Mouse (Mus musculus): ENCODE results near the gene Fat3. TPM values are rescaled to one million over a fixed set of nuclear protein-coding genes. Genes with fewer than 3 reads are reported as not detected.

Fat3 gene
- polyA plus RNA-seq, 1 experiment from 2014 or later: 0.44 TPM

DNA sequence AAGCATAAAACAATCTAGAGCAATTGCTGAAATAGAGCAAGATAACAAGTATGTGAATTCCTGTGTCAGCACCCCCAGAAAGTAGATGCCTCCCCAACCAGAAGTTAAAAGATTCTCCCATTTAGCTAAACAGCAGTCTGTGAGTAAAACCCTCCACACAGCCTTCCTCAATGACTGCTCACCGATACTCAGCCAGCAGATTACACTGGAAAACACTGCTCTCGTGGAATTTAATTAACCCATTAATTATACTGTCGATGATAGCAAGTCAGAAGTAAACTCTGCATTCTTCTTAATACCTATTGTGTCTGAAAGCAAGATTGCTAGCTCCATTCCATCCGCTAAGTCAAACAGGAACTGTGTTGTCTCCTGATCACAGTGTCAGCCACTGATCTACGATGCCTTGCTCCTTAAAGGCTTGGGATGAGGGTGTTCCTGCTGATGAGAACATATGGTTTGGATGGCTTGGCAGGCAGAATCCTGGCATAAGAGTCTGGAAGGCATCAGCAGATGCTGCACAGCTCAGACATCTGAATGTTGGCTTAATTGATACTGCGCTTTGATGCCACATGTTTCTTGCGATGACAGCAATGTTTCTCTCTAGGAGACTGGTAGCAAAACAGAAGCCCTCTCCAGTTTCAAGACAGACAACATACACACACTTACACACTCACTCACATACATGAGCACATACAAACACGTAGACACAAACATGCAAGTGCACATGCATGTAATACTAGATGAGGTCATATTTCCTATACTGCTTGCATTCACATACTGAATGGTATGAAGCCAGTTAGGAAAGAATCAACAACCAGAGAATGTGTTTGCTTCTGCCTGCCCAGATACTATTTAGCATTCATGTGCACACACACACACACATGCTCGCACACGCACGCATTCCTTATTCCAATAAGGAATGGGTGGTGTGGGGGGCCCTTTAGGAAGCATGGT is 155.9 kb downstream of the Fat3 start:
- no peak for ATAC-seq (ENCODE audit: borderline replicate concordance, extremely low read depth, low FRiP score, low TSS enrichment)
- whole genome bisulfite sequencing: 68% methylated on average over 11 of the region's 11 CpGs
- no peak overlapping the region for H3K4me2 ChIP-seq

DNA sequence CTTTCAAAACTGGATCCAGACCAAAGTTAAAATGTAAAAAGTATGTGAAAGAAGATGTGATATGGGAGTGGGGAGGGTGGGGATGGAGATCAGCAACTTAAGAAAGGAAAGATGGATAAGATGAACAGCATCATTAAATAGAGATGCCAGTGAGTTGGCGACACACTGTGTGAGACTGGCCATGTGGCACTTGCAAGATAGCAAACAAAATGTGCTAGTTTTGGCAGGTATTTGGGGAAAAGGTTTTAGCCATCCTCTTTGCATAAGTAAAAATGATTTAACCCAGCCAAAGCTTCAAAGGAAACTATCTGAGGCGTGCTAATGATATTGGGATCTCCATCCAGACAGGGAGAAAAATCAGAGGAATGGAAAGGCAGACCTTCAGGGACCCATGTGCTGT is 157.9 kb downstream of the Fat3 start:
- H3K4me2 ChIP-seq: no peak overlapping the region
- 70% methylated on average over 2 of the region's 2 CpGs for WGBS
- no peaks in the 10 kb centered on the region for H3K36me3 ChIP-seq
- H3K27ac ChIP-seq: no peak overlapping the region
- H3K4me3 ChIP-seq: no peak overlapping the region
- H3K27me3 ChIP-seq: no peaks in the 10 kb centered on the region
- no peak overlapping the region for H3K9ac ChIP-seq
- no peaks in the 10 kb centered on the region for H3K4me1 ChIP-seq
- ATAC-seq (ENCODE audit: borderline replicate concordance, extremely low read depth, low FRiP score, low TSS enrichment): no peak
- no peaks in the 10 kb centered on the region for H3K9me3 ChIP-seq

More for the DNA sequence above, 155.9 kb downstream of the Fat3 start:
- no peaks in the 10 kb centered on the region for H3K9me3 ChIP-seq
- no peak overlapping the region for H3K9ac ChIP-seq
- no peak overlapping the region for H3K27ac ChIP-seq
- H3K36me3 ChIP-seq: no peaks in the 10 kb centered on the region
- H3K4me1 ChIP-seq: no peaks in the 10 kb centered on the region
- H3K4me3 ChIP-seq: no peak overlapping the region
- H3K27me3 ChIP-seq: no peaks in the 10 kb centered on the region

DNA sequence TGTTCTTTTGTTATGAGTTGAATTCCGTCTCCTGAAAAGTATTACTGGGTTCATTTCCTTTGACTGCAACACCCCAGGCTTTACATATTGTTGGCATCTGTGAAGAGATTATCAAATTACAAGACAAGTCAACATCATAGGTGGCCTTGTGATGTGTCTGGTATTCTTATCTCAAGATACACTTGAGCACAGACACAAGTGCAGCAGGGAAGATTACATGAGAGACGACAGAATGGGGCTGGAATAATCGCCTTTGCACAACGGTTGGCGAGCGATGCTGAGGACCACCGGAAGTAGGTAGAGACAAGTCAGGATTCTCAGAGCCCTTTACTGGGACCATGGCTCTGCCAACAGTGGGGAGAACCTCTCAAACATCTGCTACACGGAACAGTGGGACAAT is 158.5 kb downstream of the Fat3 start:
- H3K4me3 ChIP-seq: no peak overlapping the region
- H3K4me2 ChIP-seq: no peak overlapping the region
- WGBS: 60% methylated on average over 8 of the region's 8 CpGs
- ATAC-seq (ENCODE audit: borderline replicate concordance, extremely low read depth, low FRiP score, low TSS enrichment): no peak
- H3K36me3 ChIP-seq: no peaks in the 10 kb centered on the region
- no peak overlapping the region for H3K9ac ChIP-seq
- H3K27ac ChIP-seq: no peak overlapping the region
- H3K4me1 ChIP-seq: no peaks in the 10 kb centered on the region
- no peaks in the 10 kb centered on the region for H3K27me3 ChIP-seq
- H3K9me3 ChIP-seq: no peaks in the 10 kb centered on the region

DNA sequence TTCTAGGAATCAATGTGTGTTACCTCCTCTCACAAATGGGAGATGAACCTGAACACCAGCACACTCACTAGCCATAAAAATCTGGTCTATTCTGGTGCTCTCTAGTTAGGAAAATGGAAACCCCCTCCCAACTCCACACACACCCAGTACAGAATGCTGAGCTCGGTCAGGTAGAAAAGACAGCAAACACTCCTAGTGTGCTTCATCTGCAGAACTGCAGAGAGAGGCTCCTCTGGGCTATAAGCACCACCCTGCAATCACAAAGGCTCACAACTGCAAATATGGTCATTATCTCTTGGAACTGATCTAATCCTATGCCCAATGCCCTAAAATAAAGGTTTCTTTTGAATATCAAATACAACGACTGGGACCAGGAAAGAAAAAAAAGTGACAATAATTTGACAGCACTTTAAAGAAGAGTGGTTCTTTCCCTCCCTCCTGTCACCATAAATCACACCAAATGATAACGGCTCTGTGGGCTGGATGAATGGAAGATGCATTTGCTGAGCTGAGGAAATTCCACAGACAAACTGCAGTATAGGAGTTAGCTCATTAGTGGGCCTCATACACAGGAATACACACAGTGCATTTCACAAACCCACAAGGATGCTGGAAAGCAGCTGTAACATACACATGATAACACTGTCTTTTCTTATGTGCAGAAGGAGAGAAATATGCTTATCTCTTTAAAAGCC is 170.6 kb downstream of the Fat3 start:
- 17% methylated on average over 3 of the region's 3 CpGs for WGBS

DNA sequence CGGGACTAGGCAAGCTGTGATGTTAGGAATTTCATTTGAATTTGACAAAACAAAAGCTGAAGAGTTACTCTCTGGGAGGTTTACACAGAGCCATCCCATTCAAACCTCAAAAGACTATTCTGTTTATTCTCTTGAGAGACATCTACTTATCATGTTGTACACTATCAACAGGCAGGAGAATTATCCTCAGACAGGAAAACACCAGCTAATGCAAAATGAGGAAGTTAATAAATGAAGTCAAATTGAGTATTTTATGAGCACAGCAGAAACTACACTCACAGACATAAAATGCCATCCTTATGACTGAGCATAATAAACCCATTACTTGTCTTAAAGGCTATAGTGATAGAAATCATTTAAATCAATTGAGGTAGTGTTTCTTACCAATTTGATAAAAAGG is 182.1 kb downstream of the Fat3 start:
- no peak for ATAC-seq (ENCODE audit: borderline replicate concordance, extremely low read depth, low FRiP score, low TSS enrichment)
- Histone ChIP-seq H3K36me3 (no peaks in the 10 kb centered on the region), H3K27me3 (no peaks in the 10 kb centered on the region), H3K9ac (no peak overlapping the region), H3K4me3 (no peak overlapping the region), H3K27ac (no peak overlapping the region), H3K4me2 (no peak overlapping the region), H3K4me1 (no peaks in the 10 kb centered on the region), H3K9me3 (no peaks in the 10 kb centered on the region)
- WGBS: 43% methylated on average over 1 of the region's 1 CpGs

More for the DNA sequence above, 170.6 kb downstream of the Fat3 start:
- no peaks in the 10 kb centered on the region for H3K4me1 ChIP-seq
- no peak for ATAC-seq (ENCODE audit: borderline replicate concordance, extremely low read depth, low FRiP score, low TSS enrichment)
- no peaks in the 10 kb centered on the region for H3K27me3 ChIP-seq
- no peak overlapping the region for H3K4me2 ChIP-seq
- no peak overlapping the region for H3K9ac ChIP-seq
- H3K27ac ChIP-seq: no peak overlapping the region
- H3K4me3 ChIP-seq: no peak overlapping the region
- no peaks in the 10 kb centered on the region for H3K36me3 ChIP-seq
- H3K9me3 ChIP-seq: no peaks in the 10 kb centered on the region

DNA sequence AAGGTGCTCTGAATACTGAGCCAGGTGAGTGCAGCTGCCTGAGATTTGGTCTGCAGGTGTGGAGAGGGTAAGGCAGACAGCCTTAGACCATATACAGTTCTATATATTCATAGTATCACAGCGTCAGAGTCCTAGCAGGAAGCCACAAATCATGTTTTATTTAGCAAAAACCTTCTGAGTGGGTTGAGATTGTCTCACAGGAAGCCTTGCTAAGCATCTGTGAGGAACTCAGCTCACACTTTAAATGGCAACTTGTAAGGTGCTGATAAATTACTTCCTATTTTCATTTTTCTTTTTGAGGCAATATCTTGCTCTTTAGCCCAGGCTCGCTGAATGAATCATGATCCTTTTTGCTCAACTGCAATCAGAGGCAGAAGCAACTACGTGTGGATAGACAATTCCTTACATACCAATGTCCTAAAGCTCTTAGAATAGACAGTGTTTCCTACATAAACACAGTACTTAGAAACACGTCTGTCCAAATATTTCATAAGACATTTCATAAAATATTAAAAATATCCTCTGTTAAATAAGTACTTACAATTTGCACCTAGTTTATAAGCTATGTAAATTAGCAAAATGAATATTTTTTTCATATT is 188.4 kb downstream of the Fat3 start:
- H3K36me3 ChIP-seq: no peaks in the 10 kb centered on the region
- no peaks in the 10 kb centered on the region for H3K9me3 ChIP-seq
- no peak for ATAC-seq (ENCODE audit: borderline replicate concordance, extremely low read depth, low FRiP score, low TSS enrichment)
- WGBS: 27% methylated on average over 4 of the region's 4 CpGs
- H3K4me2 ChIP-seq: no peak overlapping the region
- H3K27ac ChIP-seq: no peak overlapping the region
- H3K4me3 ChIP-seq: no peak overlapping the region
- H3K4me1 ChIP-seq: no peaks in the 10 kb centered on the region
- H3K27me3 ChIP-seq: no peaks in the 10 kb centered on the region
- H3K9ac ChIP-seq: no peak overlapping the region

DNA sequence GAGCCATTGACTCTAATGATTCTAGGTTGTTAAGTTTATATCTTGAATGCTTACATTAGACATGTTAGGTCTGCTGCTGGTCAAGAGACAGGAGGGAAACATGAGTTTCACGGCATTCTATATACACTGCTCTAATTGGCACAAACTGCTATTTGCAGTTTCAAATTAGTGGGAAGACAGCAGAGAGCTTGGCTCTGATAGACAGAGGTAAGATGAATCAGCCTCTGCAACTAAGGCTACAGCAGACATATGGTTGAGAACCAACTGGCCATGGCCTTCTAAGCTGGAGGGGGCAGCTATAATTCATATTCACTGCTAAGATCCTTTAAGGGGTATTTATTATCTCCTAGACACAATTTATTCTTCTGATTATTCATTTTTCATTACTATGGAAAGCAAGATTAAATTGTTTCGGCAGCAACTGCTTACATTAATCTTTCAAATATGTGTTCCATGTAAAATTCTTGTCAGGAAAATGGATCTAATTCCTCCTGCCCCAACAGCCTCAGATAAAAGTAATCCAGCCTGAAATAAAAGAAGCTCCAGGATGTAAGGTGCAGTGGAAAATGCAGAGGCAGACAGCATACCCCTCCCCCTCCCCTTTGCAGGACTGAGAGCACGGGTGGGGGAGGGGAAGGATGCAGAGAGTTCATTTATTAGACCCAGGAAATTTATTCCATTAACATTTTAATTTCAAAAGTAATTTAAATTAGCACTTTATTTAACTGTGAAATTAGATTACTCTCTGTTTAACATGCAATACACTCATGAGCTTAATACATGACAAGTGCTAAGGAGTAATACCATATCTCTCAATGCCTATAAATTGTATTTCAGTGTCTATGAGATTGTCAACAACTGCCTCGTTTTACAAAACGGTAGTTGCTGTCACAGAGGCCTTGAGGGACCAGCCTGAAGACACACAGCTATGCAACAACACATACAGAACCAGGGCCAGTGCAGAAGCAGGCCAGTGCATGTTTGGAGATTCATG is 189.9 kb downstream of the Fat3 start:
- 49% methylated on average over 5 of the region's 5 CpGs for WGBS
- no peak for ATAC-seq (ENCODE audit: borderline replicate concordance, extremely low read depth, low FRiP score, low TSS enrichment)
- no peaks in the 10 kb centered on the region for H3K27me3 ChIP-seq
- H3K9ac ChIP-seq: no peak overlapping the region
- no peaks in the 10 kb centered on the region for H3K4me1 ChIP-seq
- no peak overlapping the region for H3K4me3 ChIP-seq
- H3K9me3 ChIP-seq: no peaks in the 10 kb centered on the region
- no peaks in the 10 kb centered on the region for H3K36me3 ChIP-seq
- H3K27ac ChIP-seq: no peak overlapping the region
- no peak overlapping the region for H3K4me2 ChIP-seq

DNA sequence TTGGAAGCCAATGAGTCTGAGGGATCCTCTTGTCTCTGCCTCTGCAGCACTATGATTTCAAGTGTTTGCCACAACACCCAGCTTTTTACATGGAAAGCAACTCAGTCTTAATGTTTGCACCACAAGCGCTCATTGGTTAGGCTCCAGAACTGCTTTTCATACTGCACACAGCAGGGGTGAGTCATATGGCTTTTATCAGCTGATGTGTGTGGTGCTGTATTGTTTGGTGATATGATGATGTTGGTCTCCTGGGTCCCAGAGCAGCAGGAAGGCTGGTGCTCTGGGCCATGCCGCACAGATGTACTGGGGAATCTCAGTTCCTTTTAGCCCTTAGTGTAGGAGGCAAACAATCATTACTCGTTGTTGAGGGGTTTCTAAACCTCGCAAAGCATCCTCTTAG is 190.8 kb downstream of the Fat3 start:
- no peak overlapping the region for H3K9ac ChIP-seq
- no peaks in the 10 kb centered on the region for H3K36me3 ChIP-seq
- H3K4me2 ChIP-seq: no peak overlapping the region
- H3K4me1 ChIP-seq: no peaks in the 10 kb centered on the region
- no peak overlapping the region for H3K4me3 ChIP-seq
- no peak for ATAC-seq (ENCODE audit: borderline replicate concordance, extremely low read depth, low FRiP score, low TSS enrichment)
- WGBS: 80% methylated on average over 4 of the region's 4 CpGs
- H3K27ac ChIP-seq: no peak overlapping the region
- H3K9me3 ChIP-seq: no peaks in the 10 kb centered on the region
- no peaks in the 10 kb centered on the region for H3K27me3 ChIP-seq

DNA sequence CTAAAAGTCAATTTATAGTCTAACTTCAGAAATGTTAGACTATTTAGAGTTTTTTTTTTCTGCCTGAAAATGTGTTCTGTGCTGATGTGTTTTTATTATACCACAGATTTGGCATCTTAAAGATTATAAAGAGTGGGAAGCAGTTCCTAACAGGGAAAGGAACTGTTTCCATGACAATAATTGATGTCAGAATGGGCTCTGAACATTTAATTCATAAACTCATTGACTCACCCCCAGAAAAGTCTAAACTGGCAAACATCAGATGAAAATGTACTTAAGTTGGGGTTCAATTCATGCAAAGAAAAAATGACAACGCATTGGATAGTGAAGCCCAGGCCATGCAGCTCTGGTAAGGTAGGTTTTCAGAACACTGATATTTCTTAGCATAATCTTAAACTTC is 193.3 kb downstream of the Fat3 start:
- no peaks in the 10 kb centered on the region for H3K9me3 ChIP-seq
- H3K4me2 ChIP-seq: no peak overlapping the region
- H3K36me3 ChIP-seq: no peaks in the 10 kb centered on the region
- no peak overlapping the region for H3K4me3 ChIP-seq
- H3K27me3 ChIP-seq: no peaks in the 10 kb centered on the region
- H3K9ac ChIP-seq: no peak overlapping the region
- no peak for ATAC-seq (ENCODE audit: borderline replicate concordance, extremely low read depth, low FRiP score, low TSS enrichment)
- no peaks in the 10 kb centered on the region for H3K4me1 ChIP-seq
- no peak overlapping the region for H3K27ac ChIP-seq
- 97% methylated on average over 1 of the region's 1 CpGs for WGBS

DNA sequence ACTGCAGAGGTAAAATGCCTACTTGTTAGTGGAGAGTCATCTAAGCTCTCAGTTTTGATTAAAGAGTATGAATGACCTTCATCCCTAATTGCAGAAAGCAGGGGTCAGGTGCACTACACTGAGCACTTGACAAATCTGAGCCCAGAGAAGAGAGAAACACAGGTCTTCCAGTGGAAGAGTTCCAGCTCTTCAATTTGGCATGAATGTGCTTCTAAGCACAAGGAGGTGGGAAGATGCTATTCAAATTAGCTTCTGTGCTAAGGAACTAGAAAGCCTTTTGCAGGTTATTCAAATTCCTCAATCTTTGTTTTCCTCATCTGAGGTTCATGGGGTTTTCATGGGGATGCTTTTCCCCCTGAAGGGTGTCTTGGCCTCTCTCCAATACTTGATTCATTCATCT is 194.9 kb downstream of the Fat3 start:
- Histone ChIP-seq H3K36me3 (no peaks in the 10 kb centered on the region), H3K9ac (no peak overlapping the region), H3K27me3 (no peaks in the 10 kb centered on the region), H3K9me3 (no peaks in the 10 kb centered on the region), H3K27ac (no peak overlapping the region), H3K4me2 (no peak overlapping the region), H3K4me1 (no peaks in the 10 kb centered on the region), H3K4me3 (no peak overlapping the region)
- ATAC-seq (ENCODE audit: borderline replicate concordance, extremely low read depth, low FRiP score, low TSS enrichment): no peak

DNA sequence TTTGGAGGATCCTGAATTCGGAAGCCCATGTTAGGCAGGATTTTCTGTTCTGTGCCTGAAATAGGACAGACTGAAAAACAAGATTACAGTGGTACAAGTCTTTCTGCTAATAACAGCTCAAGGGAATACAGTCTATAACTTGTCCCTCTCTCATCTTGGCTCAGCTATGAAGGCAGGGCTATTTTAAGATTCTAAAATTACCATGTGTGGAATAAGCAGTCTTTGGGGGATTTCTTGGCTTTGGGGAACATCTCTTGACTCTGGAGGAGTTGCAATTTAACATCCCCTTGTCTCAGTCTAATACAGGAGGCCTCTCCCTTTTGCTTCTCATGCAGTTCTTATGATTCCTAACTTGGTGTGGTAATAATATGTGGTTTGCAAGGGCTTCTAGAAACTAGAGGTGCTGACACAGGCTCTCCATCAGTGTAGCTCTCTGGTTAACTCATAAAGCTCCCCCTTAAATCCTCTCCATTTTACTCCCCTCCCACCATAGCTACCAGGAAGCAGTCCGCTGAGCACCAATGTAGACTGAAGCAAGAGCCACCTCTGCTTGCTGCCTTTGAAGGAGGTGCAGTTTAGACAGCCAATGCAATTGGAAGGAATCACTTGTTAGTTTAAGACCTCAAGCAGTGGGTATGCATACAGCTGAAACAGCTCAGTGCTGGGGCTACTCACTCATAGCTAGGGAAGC is 195.5 kb downstream of the Fat3 start:
- WGBS: 85% methylated on average over 2 of the region's 2 CpGs
- no peak for ATAC-seq (ENCODE audit: borderline replicate concordance, extremely low read depth, low FRiP score, low TSS enrichment)

More for the DNA sequence above, 195.5 kb downstream of the Fat3 start:
- Histone ChIP-seq H3K27ac (no peak overlapping the region), H3K4me3 (no peak overlapping the region), H3K9ac (no peak overlapping the region), H3K9me3 (no peaks in the 10 kb centered on the region), H3K27me3 (no peaks in the 10 kb centered on the region), H3K36me3 (no peaks in the 10 kb centered on the region), H3K4me2 (no peak overlapping the region), H3K4me1 (no peaks in the 10 kb centered on the region)
